Mouse (Mus musculus): Measurements from ENCODE around the gene Jsrp1.

The Jsrp1 gene

GRCm38 (mm10) chr10:80791476-80792174 lies 21.7 kb downstream of the Jsrp1 start:
- DNase-seq: peak; percentile 54

- no peak for DNase-seq
Measured at GRCm38 (mm10) chr10:80790761-80791404, 22.4 kb downstream of the Jsrp1 start.

DNA sequence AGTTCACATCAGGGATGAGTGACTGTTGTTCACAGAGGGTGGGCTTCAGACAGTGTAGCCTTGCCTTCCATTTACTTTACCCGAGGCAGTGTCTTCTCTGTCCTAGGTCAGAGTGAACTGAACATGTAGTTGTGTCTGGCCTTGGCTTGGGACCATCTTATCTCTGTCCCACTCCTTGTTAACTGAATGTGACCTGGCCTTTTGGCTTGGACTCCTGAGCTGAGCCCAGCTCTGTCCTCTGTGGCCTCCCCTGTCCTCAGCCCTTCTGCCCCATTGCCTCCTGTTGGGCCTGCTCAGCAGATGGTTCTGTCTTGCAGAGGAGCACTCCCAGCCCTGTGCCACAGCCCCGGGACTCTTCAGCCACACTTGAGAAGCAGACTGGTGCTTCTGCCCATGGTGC lies 25.8 kb downstream of the Jsrp1 start:
- DNase-seq: no peak

GRCm38 (mm10) chr10:80785963-80786362 lies 27.3 kb downstream of the Jsrp1 start:
- DNase-seq: no peak

- no peak for DNase-seq
Measured at GRCm38 (mm10) chr10:80784871-80785270, 28.4 kb downstream of the Jsrp1 start.

GRCm38 (mm10) chr10:80784302-80784701 lies 29.0 kb downstream of the Jsrp1 start:
- DNase-seq: no peak

DNA sequence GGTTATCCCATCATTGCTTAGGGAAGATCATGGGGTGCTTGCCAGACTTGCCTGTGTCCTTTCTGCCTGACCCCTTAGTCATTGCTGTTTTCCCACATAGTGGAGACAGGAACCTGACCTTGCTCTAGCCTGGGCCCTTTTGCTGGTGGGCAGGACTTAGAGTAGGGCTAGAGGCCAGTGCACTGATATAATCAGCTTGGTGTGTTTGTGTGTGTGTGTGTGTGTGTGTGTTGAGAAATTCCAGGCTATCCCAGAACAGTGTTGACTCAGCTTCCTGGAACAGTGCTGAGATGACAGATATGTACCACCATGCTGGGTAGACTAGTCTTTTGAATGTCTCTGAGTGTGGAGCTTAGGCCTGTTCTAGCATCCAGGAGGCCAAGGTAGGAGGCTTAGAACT lies 33.7 kb downstream of the Jsrp1 start:
- no peak for DNase-seq

GRCm38 (mm10) chr10:80777123-80777522 lies 36.2 kb downstream of the Jsrp1 start:
- DNase-seq: peak; percentile 52

- no peak for DNase-seq
Measured at GRCm38 (mm10) chr10:80776358-80776869, 36.9 kb downstream of the Jsrp1 start.

DNA sequence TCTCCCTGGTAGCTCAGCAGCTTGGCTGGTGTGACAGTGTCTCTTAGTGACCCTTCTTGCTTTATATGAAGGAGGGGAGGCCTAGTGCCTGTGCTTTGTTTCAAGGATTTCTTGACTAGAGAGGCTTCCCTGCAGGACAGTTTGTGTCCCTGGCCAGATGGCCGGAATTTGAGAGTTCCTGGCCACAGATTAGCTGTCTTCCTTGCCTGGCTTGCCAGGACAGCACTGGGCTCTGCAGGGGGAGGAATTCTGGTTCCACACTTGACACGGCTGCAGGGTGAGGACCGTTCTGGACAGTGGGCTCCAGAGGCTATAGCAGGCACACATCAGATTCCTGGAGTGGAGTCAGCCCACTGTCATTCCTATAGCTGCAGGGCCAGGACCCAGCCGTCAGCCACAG lies 37.6 kb downstream of the Jsrp1 start:
- DNase-seq: peak; percentile 76

GRCm38 (mm10) chr10:80774981-80775380 lies 38.3 kb downstream of the Jsrp1 start:
- no peak for DNase-seq

DNA sequence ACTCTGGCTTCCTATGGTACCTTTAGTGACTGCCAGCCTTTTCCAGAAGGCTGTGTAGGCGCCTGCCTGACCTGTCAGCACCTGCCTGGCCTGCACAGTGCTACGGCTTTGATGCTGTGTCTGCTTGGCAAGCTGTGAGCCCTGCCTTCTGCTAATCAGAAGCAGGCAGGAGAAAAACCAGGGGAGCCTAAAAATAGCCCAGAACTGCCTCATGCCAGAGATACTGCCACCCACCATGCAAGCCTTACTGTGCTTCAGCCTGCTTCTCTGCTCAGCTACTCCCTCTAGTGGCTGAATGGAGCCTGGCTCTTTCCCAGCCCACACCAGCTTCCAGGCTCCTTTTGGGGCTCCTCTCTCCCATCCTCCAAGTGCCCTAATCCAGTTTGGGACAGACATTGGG lies 38.7 kb downstream of the Jsrp1 start:
- peak; percentile 93 for DNase-seq

- DNase-seq: no peak
Measured at GRCm38 (mm10) chr10:80773816-80774215, 39.5 kb downstream of the Jsrp1 start.

GRCm38 (mm10) chr10:80768365-80768764 lies 44.9 kb downstream of the Jsrp1 start:
- DNase-seq: no peak

GRCm38 (mm10) chr10:80766161-80766815 lies 47.0 kb downstream of the Jsrp1 start:
- no peak for DNase-seq

- no peak for DNase-seq
Measured at GRCm38 (mm10) chr10:80765746-80766145, 47.6 kb downstream of the Jsrp1 start.

DNA sequence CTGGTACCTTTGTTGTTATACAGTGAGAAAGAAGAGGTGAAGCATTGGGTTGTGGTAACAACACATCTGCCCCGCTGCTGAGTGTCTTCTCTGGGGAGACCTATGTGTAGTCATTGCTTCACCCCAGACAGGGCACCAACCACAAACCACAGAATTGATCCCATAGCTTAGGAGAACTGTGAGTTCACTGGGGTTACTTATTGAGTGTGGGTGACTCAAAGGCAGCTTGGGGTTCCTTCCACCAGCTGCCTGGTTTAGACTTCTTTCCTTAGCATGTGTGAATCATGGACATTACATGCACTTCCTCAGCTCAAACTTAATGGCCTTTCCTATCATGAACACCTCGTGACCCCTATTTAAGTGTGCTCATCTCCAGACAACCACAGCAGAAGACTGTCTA lies 49.8 kb downstream of the Jsrp1 start:
- no peak for DNase-seq

DNA sequence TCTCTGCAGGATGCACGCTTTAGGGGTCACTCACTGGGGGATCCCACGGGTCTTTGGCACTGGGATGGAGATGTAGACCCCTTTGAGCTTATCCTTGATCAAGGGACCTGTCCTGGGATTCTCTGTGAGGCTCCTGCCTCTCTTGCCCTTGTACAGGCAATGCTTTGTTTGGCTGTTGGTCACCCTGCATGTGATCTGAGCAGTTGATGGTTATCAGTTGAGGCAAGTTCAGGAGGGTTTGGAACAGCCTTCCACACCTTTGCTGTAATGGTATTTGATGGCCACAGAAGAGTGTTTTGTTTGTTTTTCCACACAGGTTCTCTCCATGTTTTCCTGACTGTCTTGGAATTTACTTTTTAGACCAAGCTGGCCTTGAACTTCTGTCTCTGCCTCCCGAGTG lies 51.5 kb downstream of the Jsrp1 start:
- DNase-seq: no peak

GRCm38 (mm10) chr10:80760596-80761524 lies 52.4 kb downstream of the Jsrp1 start:
- no peak for DNase-seq

DNA sequence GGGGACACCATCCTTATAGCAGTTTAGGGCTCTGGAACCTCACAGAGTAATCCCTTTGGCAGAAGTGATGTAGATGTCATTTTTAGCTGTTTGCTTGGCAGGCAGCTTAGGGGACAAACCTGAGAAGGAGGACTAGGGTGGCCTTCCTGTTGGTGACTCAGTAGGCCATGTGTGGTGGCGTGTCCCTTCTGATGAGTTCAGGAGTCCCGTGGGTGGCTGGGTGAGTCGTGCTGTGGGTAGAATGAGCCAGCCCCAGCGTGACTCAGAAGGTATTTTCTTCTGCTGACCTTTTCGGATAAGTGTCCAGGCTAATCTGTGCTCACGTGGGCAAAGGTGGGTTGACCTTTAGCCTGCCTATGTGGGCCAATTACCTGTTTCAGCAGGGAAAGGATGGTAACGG lies 54.6 kb downstream of the Jsrp1 start:
- DNase-seq: no peak
